Mouse (Mus musculus) layer of hippocampus, postnatal 14 days (tissue): ENCODE measurements around the gene Rin2. TPM values are rescaled to one million over a fixed set of nuclear protein-coding genes. Genes with fewer than 3 reads are reported as not detected.

Experiments used
- DNase-seq, 2 experiments: peaks; one replicate each; pipeline ENCODE4 v3.0.0; 2021 to 2022; ENCODE audit warnings: low spot score in 2 of 2, mixed read lengths in 1 of 2
- total RNA-seq, 2 experiments: library from RNA; stranded (reverse); gene quantifications; 2 replicates each; pipeline ENCODE4 v1.2.3; 2021

The Rin2 gene
- total RNA-seq, 2 experiments from 2014 or later = 29.7 to 34.3 TPM

DNA sequence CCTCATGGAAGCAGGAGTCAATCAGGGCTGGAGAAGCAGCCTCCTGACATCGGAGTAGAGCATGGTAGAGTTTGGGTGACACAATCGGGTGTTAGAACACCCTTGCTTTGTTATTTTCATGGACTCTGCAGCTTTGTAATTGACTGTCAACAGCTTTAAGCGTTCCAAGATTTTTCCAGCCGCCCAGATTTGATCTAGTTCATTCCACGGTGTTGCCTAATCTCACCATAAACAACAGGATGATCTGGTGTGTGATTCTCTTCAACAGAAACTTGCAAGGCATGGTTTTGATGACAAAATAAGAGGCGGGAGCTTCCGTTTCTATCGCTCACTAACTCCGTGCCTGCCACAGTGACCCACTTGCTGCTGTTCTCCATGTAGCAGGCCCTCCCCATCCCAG, 180.8 kb downstream of the Rin2 start:
- DNase-seq = no peak

DNA sequence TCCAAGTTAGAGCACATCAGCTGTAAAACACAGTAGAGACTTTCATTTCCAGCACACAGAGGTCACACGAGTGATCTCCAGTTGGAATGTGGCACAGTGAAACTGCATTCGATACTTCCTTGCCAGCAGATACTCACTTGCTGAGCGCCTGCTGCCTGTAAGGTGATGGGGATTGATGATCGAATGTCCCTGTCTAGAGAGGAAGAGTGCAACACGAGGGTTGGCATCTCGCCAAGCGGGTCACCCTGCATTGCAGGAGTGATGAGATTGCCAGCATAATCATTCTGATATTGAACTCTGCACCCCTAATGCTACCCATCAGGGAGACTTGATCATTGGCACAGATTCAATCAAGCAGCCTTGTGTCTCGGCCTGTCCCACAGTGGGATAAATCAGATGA, 182.8 kb downstream of the Rin2 start:
- no peak for DNase-seq

GRCm38 (mm10) chr2:145859442-145859931, 184.5 kb downstream of the Rin2 start:
- peak; percentile 34 to 57 for DNase-seq

GRCm38 (mm10) chr2:145859932-145860801, 185.2 kb downstream of the Rin2 start:
- DNase-seq = peak; percentile 89

GRCm38 (mm10) chr2:145861193-145862123, 186.4 kb downstream of the Rin2 start:
- DNase-seq = peak in 1 of 2 experiments; percentile 39

DNA sequence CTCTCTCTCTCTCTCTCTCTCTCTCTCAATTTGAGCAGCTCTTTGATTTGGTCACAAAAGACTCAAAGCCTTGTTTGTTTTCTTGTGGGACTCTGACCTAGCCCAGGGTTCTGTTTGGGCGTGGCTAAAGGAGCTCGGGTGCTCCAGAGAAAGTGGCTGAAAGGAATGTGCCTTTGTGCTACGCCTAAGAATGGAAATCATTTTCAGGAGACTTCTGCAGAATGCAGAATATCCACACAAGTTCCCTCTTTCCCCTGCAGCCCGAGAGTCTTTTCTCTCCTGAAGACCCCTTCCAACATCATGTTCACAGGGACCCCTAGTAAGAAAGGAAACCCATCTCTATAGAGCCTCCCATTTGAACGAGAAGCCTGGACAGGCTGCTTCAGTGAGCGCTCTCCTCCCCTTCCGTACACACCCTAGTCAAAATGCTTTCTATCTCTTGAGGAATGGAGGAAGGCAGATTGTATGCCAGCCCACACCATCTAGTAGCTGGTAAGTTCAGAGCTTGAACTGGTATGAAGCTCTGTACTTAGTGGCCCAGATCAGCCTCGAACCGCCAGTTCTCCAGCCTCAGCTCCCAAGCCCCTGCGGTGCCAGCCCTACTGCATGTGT, 187.3 kb downstream of the Rin2 start:
- no peak for DNase-seq

GRCm38 (mm10) chr2:145865344-145865743, 190.3 kb downstream of the Rin2 start:
- DNase-seq = no peak

DNA sequence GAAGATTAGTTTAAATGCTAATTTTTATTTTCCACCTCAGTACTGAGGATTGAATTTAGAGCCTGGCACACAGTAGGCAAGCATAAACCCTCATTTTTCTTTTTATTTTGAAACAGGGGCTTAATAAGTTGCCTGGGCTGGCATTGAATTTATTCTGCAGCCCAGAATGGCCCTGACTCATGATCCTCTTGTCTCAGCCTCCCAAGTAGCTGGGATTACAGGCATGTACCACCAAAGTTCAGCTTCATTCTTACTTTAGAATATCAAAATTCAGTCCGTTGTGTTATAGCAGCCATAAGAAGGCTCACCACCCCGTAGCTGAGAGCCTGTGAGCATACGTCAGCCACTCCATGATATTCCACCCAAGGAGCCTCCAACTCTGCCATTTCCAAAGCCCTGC, 191.2 kb downstream of the Rin2 start:
- DNase-seq = no peak

DNA sequence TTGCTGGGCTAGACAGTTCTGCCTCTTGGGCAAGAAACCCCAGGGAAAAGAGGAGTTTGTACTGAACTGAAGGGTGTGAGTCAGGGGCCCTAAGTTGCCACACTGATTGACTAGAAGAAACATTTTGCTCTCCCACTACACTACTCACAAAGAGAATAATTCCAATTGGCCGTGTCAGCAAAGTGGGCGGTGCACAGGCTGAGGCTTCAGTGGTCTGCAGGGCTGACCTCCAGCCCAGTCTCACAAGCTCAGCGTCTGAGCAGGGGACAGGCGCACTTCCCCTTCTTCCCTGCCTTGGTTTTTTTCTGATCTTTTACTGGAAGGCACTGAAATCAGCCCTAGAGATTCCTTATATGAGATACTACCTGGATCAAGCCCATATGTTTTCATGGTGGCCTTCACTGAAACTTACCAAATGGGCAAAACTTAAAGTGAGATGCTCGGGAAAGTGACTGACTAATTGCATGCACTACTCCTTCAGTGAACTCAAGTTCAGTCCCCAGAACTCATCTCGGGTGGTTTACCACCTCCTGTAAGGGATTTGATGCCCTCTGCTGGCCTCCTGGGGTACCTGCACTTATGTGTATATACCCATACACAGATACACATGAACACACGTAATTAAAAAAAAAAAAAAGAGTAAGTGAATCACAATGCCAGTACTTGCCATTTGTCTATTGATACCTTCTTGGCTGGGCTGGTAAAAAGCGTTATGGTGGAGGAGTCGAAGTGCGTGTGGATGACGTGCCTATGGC, 191.9 kb downstream of the Rin2 start:
- DNase-seq = no peak

DNA sequence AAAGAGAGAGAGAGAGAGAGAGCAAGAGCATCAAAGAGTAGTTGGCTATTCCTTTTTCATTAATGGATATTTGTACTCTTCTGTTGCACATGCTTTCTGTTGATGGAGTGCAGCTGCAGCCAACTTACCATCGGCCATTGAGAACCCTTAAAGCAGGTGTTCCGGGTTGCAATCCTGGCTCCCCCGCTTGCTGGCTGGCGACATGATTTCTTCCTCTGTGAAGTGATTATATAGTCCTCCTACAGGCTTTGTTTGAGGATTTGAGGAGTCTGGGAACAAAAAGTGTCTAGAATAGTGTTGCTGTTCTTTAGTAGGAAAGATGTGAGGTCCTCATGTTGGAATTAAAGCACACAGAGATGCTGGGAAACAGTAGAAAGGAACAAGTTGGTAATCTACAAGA, 196.3 kb downstream of the Rin2 start:
- no peak for DNase-seq

GRCm38 (mm10) chr2:145872099-145872498, 197.1 kb downstream of the Rin2 start:
- no peak for DNase-seq

- DNase-seq = no peak
These were observed 198.9 kb downstream of the Rin2 start for GRCm38 (mm10) chr2:145873953-145874352.

DNA sequence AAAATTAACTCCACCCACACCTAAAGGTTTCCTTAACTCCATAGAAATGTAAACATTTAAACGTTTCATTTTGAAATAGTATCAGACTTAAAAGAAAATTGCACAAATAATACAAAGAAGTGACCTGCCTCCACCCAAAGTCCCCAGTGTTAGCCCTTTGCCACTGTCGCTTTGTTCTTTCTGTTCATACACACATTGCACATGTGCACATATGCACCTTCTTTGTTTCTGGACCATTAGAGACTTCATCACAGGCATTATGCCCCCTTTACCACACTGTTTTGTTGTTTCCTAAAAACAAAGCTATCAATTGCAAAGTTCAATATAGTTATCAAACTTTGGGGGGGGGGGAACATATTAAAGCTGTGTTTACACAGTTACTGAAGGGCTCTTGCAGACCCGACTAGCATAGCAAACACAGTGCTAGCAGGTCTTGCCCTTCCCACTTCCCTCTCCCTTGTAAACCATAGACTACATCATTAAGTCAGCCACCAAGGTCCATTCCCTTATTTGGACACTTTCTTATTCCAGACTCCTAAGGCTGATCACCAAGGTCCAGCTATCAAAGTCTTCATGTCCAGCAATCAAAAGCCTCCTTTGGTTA, 200.0 kb downstream of the Rin2 start:
- no peak for DNase-seq

DNA sequence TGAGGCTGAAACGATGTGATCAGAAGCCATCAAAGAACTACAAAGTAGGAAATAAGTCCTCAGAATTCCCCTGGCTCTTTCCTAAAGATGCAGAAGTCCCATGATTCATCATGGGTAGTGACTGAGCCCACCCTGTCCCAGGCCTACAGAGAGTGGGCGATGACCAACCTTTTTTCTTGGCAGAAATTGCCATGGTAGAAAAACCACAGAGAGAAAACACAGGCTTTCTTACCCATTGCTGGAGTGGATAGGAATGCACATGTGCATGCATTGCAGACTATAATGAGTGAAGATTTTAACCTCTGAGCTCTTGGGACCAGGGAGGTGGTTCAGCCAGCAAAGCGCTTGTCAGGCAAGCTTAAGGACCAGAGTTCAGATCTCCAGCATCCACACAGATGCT, 202.2 kb downstream of the Rin2 start:
- DNase-seq = no peak

DNA sequence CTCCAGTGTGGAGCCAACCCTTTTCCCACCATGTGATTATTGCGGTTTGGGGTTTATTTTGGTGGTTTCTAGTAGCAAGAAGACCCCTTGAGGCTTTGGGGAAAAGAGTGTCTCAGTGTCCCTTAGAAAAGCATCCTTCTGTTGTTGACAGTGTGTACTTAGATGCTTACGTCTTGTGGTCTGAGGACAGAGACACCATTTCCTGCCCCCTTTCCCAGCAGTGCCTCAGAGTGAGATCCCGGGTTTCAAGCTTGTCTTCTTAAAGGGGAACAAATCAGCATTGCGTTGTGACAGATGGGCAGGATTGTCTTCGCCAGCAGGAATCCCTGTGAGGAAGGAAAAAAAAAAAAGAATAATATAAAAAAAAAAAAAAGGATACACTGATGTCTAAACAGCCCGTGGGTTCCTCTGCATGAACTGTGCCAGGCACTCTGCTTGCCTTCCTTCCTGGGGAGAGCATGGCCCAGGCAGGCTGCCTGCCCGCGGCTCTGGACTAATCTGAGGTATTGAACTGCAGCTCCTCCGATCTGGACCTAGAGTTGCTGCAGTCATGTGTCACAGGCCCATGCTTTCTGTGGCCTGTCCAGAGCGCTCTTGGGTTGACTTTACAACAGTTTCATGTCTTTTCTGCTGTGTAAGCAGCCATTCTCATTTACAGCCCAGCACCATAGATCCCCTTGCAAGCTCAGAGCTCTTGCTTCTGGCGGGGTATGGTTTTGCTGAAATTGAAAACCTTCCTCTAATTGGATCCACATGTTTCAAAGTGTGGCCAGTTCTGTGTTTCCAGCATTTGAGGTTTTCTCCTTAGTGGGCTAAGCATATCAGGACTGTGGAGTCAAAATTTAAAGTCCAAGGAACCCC, 206.1 kb downstream of the Rin2 start:
- DNase-seq = no peak

DNA sequence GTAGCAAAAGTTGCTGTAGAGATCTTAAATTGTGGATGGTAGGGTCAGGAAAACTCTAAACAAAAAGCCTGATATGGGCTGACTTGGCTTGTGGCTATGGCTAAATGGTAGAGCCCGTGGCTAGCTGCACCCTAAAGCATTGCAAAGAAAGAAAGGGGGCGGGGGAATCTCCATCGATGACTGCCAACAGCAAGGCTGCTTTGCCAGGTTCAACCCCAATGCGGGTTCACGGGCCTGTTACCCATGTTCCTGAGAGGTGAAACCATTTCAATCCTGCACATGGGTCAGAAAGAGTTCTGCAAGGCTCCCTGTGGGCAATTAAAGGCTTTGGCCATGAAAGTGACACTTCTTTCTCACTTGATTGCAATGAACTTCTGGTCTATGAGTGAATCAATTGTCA, 206.9 kb downstream of the Rin2 start:
- DNase-seq = no peak

DNA sequence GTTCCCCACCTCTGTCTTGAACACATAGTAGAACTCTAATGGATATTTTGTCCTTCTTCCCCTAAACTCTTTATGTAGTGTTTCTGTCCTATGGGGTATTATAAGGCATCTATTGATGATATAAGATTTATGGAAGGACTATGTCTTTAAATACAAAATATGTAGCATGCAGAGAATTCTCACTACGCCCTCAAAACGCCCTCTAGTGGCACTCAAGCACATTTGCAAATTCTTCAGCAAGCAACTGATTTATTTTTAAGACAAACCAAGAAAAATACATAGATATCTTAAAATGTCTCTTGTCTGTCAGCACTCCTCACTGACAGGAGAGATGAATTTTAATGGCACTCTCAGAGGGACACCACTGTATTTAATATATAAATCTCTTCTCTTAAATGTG, 207.4 kb downstream of the Rin2 start:
- no peak for DNase-seq

- no peak for DNase-seq
These were observed 209.3 kb downstream of the Rin2 start for GRCm38 (mm10) chr2:145884036-145884912.
